Mouse (Mus musculus): ENCODE data around the gene Foxf1.

Foxf1 gene

DNA sequence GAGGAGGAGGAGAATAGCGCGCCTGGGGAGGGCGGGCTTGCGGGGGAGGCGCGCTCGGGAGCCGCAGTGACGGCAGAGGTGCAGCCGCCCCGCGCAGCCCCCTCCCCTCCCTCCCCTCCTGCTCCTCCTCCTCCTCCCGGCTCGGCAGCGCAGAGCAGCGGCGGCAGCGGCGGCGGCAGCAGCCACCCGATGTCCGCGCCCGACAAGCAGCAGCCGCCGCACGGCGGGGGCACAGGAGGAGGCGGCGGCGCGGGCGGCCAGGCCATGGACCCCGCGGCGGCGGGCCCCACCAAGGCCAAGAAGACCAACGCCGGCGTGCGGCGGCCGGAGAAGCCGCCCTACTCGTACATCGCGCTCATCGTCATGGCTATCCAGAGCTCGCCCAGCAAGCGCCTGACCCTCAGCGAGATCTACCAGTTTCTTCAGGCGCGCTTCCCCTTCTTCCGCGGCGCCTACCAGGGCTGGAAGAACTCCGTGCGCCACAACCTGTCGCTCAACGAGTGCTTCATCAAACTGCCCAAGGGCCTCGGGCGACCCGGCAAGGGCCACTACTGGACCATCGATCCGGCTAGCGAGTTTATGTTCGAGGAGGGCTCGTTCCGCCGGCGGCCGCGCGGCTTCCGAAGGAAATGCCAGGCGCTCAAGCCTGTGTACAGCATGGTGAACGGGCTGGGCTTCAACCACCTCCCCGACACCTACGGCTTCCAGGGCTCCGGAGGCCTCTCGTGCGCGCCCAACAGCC is at the start of gene Foxf1:
Gene Foxf1, plus strand, starts transcription at position 177 of the 742 bp plus-strand sequence.
- DNase-seq: no peak

DNA sequence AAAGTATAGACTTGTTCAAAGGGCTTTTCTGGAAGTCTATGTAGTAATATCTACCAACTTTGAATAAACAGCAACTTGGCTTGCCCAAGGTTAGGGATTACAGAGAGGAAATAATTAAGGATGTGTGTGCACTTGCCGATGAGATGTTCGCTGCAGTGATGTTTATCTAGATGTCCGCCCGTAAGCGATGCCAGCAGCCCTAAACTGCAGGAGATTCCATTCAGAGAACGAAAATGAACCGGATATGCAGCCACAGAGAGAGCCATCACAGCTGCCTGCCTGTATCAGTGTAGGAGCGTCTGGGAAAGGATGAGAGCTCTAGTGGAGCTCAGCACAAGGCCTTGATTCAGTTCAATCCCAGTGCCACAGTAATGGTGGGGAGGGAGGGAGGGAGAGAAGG is 48.6 kb upstream of the Foxf1 start:
- no peak for DNase-seq

DNA sequence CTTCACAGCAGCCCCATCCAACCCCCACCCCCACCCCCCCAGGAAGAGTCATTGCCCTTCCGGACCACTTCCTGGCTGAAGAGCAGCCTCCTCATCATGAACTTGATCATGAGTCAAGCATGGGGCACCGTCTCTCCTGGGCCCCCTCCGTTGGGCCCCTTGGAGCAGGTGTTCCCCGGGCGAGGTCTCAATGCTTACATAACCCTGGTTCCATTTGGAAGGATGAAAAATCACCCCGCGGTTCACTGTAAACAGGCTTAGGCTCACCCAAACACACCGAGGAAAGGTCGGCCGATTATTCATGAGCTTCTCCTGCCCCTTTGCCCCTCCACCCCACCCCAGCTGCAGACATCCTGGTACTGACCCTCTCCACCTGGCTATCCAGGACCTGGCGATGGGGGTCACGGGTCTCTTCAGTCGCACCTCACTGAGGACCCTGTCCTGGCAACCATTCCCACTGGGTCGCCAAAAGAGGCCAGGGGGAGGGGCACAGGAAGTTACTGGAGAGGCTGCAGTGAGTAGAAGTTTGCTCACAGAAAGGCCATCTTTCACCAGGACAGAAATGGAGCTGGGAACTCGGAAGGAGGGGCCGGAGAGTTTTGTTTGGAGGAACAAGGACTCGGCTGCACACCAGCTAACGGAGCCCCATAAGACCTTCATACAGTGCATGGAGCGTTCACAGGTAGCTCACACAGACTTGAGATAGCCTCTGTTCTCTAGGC is 40.3 kb upstream of the Foxf1 start:
- DNase-seq: peak; percentile 25

DNA sequence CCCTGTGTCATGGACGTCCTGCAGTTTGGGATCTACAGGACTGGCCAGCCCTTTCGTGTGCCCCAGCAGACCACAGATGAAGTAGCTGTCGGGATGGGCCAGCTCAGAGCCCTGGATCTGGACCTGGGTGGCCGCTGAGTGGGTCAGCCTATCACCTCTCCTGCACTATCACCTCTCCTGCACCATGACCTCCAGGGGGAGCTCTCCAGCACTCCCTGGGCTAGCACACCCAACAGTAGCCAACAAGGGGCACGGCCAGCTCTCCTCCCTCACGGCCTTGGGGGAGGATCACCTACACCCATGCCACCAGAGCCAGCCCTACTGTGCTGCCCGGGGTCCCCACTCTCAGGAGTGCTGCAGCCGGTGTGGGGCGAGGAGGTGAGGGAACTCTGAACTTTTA is 36.7 kb upstream of the Foxf1 start:
- DNase-seq: peak; percentile 15

DNA sequence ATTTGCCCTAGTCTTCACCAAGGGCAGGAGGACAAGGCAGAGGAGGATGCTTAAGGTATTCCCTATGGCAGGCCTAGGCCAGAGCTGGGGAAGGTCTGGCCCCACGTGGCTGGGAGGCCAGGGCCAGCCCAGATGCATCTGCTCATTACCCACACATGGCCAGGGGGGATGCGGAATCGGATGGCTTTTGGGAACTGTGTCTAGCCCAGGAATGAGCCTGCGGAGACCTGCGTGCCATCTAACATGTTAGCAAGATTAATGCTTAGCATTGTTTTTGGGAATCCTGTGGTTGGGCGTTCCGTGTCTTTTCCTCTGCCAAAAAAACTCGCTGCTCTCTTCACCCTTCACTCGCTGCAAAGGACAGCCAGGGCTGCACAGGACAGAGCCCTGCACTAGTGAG is 26.1 kb upstream of the Foxf1 start:
- no peak for DNase-seq

DNA sequence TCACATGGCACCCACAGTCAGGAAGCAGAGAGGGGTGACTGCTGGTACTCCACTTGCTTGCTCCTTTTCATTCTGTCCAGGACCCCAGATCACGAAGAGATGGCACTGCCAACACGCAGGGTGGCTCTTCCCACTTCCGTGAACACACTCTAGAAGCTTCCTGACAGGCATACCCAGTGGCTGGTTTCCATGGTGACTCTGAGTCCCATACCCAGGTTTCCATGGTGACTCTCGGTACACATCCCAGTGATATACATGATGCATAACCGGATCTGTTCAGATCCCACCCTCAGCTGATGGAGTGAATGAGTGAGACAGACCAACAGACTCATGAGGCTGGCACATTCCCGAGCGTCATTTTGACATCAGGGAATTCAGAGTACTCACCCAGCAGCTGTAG is 25.1 kb upstream of the Foxf1 start:
- DNase-seq: no peak

DNA sequence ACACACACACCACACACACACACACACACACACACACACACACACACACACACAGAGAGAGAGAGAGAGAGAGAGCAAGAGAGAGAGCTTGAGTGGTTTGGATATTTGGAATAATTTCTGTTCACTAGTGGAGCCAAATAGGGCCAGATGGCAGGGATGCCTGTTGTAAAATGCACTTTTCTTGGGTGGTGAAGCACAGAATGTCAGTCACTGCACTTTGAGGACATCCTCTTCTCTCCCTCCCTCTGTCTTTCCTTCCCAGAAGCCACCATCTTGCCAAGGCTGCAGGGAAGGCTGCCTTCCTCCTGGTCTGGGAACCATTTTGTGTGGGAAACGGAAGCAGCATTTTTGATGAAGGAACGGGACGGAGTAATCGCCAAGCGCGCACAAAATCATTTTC is 21.7 kb upstream of the Foxf1 start:
- DNase-seq: no peak

DNA sequence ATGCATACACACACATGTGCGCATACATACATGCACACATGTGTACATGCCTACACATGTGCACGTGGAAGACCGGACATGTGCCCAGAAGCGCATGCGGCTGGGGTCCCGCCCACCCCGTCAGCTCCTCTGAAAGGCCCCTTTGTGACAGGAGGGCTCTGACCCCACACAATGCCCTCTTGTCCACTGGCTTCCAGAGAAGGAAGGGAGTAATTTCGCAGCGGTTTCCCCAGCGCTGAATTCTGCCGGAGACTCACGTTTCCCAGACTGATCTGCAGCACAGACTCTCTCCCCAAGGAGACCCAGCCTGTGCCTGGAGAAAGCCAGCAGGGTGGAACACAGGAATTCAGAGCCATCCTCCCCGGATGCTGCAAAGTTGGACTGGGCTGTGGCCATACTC is 20.5 kb upstream of the Foxf1 start:
- DNase-seq: no peak

DNA sequence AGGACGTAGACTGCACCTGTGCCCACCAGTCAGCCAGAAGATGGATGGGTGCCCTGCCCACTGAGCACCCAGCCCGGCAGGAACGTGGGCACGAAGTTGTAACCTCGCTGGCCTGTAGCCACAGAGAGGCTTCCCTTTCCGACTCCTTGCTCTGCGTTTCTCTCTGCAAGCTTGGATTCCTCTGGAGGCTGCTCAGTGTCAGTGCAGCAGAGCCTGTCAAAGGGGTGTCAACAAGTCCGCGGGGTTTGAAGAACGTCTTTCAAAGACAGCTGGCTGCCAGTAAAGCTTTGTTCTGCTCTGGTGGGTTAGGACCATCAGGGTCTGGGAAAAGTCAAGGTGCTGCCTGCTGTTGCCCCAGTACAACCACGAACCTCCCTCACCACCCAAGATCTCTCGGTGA is 12.7 kb upstream of the Foxf1 start:
- DNase-seq: no peak

DNA sequence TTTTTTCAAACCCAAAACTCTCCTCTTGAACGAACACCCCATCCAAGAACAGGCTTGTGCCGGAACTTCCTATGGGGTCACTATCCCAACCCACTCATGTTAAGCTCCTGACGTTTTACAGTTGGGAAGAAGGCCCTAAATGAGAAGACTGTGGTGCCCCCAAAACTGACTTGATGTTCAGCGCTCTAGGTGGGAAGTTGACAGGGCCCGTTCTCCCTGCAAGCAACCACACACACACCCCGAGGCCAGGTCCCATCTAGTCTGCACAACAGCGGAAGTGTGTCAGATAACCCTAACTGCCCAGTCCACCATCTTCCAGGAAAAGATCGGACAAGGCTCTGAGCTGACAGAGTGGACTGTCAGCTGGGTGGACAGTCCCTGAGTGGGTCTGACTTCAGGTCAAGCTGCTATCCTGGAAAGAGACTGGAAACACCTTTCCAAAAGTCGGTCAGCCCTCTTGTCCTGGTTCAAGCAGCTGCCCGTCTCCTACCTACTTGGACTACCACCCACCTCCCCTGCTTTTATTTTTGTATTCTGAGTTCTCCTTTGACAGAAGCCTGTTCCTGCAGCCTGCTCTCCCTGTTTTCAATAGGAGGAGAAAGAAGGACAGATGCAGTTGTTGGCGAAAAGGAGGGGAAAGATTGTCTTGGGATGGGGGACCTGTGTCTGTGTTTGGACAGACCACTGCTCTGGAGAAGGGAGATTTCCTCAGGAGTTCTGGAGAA is 11.6 kb upstream of the Foxf1 start:
- no peak for DNase-seq

DNA sequence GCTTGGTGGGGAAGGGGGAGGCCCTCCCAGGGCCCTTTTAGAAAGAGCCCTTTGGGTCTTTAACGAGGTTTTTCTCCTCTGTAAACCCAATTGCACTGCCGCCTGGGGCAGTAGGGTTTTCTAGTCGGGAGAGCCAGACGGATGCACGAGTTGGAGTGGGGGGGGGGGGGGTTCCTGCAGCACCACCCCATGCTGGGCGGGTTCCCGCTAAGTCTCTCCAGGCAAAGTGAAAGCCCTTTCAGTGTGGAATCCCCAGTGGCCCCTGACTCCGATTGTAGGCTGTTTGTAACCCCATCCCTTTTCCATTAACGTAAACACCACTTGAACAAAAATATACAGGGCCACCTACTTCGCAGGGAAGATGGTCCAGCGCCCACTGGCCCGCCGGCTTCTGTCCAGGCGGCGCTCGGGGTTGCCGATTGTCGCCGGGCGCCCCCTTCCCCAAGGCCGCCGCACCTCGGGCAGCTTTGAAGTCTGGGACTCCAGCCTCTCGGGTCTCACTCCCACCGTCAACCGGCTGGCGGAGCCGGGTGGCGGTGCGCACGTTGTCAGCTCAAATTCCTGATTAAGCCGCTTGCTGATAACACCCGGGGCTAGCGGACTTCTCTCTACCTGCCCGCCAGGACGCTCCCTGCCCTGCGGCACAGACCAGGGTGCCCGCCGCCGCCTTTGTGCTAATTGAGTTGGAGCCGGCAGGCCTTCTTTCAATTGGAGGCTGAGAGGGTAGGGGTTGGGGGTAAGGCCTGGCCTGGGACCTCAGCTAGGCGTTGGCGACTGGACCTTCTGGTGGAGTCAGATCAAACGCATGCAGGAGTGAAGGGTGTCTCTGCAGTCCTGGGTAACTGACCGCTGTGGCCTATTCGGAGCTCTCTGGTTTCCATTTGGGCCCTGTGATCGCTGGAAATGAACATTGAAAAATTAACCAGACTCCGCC is 10.7 kb upstream of the Foxf1 start:
- DNase-seq: no peak

DNA sequence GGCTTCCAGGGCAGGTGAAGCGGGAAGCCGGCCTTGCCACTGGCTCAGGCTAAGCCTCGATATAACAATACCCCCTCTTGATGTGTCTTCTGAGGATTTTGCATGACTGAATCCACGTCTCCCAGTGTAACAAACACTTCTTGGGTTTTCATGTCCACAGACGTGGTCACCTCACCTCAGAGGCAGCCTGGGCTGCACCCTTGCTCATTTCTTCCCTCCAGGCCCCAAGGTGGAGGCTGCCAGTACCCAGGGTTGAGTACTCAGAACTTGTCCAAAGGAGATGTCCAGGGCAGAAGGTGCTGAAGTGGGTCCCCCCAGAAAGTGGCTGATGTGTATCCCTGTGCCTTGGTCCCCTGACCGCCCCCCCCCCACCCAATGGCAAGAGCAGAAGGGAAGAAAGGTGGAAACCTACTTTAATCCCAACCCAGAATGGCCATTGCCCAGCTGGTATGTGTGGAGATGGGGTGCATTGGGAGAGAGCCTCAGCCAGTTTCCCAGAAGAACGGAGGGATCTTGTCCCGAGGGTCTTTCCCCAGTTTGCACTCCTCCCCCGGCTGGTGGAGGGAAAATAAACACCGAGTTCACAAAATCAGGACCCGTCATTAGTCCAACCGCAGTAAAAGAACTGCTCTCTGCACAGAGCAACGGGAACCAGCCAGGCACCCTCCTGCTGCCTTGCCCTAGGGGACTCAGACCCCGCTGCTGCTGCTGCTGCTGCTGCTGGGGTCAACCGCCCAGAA is 9.9 kb upstream of the Foxf1 start:
- DNase-seq: no peak

DNA sequence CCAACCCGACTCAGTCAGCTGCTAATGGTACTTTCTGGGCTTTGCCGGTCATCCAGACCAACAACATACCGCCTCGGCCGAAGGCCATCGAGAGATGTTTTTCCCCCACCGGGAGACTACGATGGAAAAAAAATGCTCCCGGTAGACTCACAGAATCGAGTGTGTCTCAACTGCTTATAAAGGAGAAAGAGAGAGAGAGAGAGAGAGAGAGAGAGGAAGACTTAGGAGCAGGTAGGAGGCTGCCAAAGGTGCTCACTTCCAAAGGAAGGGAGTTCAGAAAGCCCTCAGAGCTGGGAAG is 9.4 kb upstream of the Foxf1 start:
- no peak for DNase-seq

DNA sequence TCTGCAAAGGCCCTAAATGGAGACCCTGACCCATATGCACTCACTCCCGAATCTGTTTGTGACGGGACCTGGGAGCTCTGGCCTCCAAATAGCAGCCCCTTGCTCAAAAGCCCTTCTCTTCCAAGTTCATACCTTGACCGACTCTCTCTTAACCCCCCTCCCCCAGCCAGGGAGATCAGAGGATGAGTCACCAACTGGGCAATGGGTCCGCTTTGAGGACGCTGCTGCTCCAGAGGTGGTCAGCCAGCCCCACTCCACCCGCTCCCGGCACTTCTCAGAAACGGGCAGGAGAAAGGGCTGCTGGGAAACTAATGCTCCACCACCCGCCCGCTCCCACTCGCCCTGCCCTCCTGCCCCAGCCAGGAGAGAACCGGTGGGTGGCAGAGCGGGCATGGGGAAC is 8.2 kb upstream of the Foxf1 start:
- no peak for DNase-seq

DNA sequence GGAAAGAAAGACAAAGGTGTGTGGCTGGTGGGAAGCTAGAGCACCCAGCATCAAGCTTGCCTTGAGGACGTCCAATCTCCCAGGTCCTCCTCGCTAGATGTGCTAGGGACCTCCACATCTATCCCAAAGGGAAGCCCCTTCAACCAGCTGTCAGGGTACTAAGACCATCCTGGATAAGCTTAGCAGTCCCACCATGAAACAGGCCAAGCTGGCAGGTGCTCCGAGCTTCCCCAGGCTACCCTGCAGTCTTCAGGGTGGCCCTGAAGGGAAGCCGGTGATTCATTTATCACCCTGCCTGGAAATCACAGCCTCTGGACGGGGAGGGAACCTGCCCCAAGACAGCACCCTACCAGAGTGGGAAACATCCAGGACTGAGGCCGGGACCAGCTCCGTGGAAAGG is 7.6 kb upstream of the Foxf1 start:
- DNase-seq: no peak

DNA sequence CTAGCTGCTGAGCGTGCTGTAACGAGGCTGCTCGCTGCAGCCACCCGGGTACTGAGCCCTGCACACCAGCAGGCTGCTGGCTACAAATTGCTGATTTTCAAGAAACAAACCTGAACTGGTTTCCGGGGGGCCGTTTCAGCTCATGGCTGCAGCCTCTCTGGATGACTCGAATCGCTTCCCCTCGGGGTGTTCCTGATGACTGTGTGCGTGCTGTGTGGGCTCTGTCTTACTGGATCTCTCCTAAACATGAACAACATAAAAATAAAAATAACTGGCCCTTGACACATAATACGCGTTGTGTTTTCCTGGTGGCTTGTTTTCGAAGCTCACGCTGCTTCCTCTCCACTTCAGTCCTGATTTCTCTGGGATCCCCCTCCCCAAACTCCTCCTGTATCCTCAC is 5.5 kb upstream of the Foxf1 start:
- no peak for DNase-seq

DNA sequence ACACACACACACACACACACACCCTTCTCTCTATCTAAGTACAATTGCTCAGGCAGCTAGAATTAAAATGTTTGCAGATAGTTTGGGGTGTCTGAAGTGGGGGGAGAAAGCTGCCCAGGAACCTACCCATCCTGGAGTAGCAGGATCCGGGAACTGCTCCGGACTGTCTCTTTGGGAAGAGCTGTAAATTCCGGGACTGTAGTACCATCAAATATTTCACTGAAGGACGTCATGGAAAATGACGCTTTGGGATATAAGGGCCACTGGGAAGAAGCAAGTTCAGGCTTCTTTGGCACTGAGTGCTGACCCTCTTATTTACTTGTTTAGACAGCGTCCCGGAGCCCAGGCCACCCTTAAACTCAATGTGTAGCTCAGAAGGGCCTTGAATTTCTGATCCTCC is 5.0 kb upstream of the Foxf1 start:
- no peak for DNase-seq

DNA sequence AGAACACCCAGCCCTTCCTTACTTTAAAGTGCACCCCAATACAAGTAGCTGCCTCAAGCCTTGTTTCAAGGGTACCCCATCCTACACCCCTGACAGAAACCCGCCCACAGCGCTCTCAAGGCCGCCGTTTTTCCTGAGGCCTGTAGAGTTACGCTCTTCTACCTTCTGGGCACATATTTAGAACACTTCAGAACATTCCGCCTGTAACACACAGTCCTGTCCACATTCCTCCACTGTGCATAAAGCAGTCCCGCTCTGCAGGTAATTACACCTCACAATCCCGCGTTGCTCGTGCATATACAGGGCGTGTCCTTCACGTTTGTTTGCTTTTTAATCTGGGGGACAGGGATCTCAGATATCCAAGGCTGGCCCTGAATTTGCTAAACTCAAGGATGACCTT is 4.2 kb upstream of the Foxf1 start:
- no peak for DNase-seq

DNA sequence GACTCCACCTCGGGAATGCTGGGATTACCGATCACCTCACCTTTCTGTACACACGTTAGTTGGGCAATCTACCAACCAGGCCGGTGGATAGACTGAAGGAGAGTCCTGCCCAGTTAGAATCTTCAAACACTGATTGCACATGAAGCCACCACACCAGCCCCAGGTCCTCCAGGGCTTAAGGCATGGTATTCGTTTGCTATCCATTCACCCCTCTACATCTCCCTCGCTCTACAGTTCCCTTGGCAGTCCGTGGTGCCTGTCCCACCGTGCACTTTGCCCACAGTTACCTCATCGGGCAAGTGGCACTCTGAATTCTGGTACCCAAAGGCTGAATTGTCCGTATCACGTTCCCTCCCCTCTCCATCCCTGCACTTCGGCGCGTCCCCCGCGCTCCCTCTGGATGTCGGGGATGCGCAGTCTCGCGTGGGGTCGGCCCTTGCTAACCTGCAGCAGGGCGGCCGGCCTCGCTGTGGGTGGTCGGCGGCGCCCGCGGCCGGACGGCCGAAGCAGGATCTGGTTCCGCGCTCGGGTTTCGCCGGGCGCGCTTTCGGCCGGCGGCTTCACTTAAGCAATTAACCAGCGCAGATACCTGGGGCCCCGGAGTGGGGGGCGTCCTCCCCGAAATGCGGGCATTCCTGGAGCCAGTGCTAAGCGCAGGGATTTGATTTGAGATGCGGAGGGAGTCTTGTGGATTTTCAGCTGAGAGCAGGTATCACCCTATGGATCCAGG is 3.7 kb upstream of the Foxf1 start:
- no peak for DNase-seq

DNA sequence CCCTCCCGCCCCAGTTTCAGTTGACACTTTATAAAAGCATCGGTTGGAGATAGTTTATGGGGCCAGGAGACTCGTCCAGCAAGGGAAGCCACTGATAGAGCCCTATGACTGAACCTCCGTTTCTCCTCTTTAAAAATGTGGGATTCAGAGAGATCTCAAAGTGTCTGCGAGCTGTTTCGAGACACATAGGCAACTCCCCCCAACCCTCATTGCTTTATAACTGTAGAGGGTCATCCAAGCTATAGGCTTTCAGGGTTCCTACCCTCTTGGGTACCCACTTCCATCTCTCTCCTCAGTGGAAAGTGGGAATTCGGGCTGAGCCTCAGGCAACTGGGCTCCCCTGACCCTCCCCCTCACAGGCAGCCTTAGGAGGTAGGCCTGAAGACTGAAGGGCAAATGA is 2.8 kb upstream of the Foxf1 start:
- no peak for DNase-seq

DNA sequence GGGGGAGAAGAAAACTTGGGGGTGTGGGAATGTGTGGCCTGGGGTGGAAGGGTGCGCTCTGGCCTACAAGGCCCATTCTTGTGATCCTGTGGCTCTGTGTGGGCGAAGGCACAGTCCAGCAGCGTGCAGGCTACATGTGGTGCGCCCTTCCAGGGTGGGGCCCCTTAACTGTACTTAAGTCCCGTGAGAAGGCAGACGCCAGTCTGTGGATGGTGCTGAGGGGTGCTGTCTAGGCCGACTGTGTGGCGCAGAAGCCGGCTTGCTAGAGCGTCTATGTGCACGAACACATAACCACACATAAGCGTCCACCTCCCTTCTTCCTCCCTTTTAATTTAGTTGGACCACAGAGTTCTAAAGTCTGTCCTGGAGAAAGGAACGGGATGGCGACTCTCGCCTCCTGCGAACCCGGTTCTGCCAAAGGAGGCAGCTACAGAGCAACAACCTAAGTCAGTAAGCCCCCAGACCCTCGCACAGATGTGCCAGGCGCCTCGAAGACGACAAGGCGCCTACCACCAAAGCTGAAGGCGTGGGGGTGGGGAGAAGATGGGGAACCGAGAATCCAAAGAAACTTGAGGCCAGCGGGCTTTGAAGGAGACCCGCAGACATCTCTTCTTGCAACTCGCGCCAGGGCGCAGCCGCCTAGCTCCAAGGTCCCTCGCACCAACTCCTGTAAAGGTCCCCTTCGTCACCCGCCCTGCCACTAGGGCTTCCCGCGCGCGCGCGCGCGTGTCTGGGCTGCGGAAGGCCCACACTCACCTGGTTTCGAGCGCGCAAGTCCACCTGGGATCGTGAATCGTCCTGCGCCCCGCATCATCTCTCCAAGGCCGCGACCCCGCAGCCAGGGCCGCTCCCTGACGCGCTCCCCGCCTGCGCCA is 1.7 kb upstream of the Foxf1 start:
- no peak for DNase-seq

All from kidney, adult 9 months (tissue).